Mouse (Mus musculus): ENCODE results near the gene Lgals7. TPM values are rescaled to one million over a fixed set of nuclear protein-coding genes. Genes with fewer than 3 reads are reported as not detected.

Gene Lgals7
- total RNA-seq, 2 experiments from 2014 or later: 0.52 to 2.3 TPM

Other genes starting within 250 kb of the Lgals7 start
- gene Acp7, start 232.5 kb upstream of the Lgals7 start, total RNA-seq (2021): not detected
- gene Fbxo27, start 171.0 kb upstream of the Lgals7 start, total RNA-seq (2021): 1 to 10 TPM; 3.0 to 3.3 TPM
- 10 to 100 TPM; 22.1 to 25.3 TPM for gene Fbxo17, start 147.0 kb upstream of the Lgals7 start, total RNA-seq (2021)
- 10 to 100 TPM; 34.4 to 34.8 TPM for gene Mrps12, start 122.0 kb upstream of the Lgals7 start, total RNA-seq (2021)
- gene Sars2, start 121.9 kb upstream of the Lgals7 start, total RNA-seq (2021): 10 to 100 TPM; 16.2 to 19.5 TPM
- not detected for gene Ccer2, start 107.7 kb upstream of the Lgals7 start, total RNA-seq (2021)
- gene Sirt2, start 97.1 kb upstream of the Lgals7 start, total RNA-seq (2021): 10 to 100 TPM; 82.3 to 83.2 TPM
- 10 to 100 TPM; 17.3 to 20.0 TPM for gene Nfkbib, start 96.3 kb upstream of the Lgals7 start, total RNA-seq (2021)
- 1 to 10 TPM; 1.7 to 1.8 TPM for gene Rinl, start 74.9 kb upstream of the Lgals7 start, total RNA-seq (2021)
- gene Hnrnpl, start 55.3 kb upstream of the Lgals7 start, total RNA-seq (2021): 100 to 1,000 TPM; 369 to 382 TPM
- gene Ech1, start 38.6 kb upstream of the Lgals7 start, total RNA-seq (2021): 100 to 1,000 TPM; 211 to 220 TPM
- 1 to 10 TPM; 5.3 to 8.7 TPM for gene Lgals4, start 30.0 kb upstream of the Lgals7 start, total RNA-seq (2021)
- gene Capn12, start 17.6 kb downstream of the Lgals7 start, total RNA-seq (2021): under 1 TPM; 0.10 to 0.20 TPM
- 100 to 1,000 TPM; 133 to 160 TPM for gene Actn4, start 98.5 kb downstream of the Lgals7 start, total RNA-seq (2021)
- gene Eif3k, start 118.0 kb downstream of the Lgals7 start, total RNA-seq (2021): 100 to 1,000 TPM; 191 to 212 TPM
- 1 to 10 TPM; 1.3 to 1.6 TPM for gene Map4k1, start 118.2 kb downstream of the Lgals7 start, total RNA-seq (2021)

Data from gastrocnemius, postnatal 4 days (tissue).